Mouse (Mus musculus) liver, adult 2 months (tissue): Measurements from ENCODE around the gene Cntn1.

Source experiments
- CTCF ChIP-seq: fragments of 200-500 bp; IDR thresholded peaks from 2 replicates; pipeline ENCODE4 v1.5.1; 2011; ENCODE audit warnings: low read depth, low read length, control low read depth
- POLR2A ChIP-seq: fragments of 200-500 bp; IDR thresholded peaks from 2 replicates; pipeline ENCODE4 v1.6.1; 2011; ENCODE audit warnings: low read length, control low read depth; ENCODE audit not compliant: insufficient read depth; ENCODE audit errors: extremely low read depth

GRCm38 (mm10) chr15:92340253-92340652 lies 289.3 kb downstream of the Cntn1 start:
- TF ChIP-seq POLR2A: no peak
- TF ChIP-seq CTCF: no peak
